Mouse (Mus musculus) spleen, adult 18-20 months (tissue): ENCODE results near the gene H2afv.
"Not testable (repeated sequence)": the region's sequence is repeated elsewhere in the genome, so short reads cannot be mapped to it uniquely, and the experiment has no call there.

Experiments
- DNase-seq, 2 experiments: peaks; one replicate each; pipeline ENCODE4 v3.0.0; 2022; ENCODE audit warnings: mixed read lengths in 2 of 2

Gene H2afv

DNA sequence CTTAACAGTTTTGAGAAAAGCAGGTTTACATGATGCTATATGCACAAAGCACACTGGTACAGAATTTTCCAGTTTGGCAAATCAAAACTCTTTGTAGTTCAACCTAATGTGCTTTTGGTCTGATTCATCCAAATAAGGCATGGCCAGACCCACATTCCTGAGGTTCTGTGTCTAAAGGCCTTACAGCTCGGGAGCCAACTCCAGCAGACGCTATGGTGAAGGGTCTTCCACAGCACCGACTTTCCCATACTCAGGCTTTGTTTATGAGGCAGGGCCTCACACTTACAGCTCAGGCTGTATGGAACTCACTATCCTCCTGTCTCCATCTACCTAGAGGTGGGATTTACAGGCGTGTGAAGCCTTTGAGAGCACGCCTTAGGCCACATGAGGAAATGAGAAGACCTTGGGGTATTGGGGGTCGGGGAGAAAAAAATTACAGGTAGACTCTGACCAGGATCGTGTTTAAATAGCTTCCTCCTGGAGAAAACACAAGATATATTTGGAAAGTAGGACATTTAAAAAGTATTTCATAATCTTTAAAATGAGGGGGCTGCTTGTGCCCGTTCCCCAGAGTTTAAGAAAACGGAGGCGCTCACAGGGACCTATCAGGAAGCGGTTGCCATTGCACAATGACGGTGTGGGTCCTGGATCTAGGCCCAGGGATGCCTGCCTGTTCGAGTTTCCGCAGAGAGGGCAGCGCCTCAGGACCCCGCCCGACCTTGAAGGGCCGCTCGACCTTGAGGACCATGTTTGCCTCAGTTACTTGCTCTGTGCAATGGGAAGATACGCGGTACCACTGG lies 29.3 kb downstream of the H2afv start, which contains the start of gene Ppia:
Gene Ppia, plus strand, starts transcription at position 693 of the 800 bp plus-strand sequence.
- no peak for DNase-seq

- no peak for DNase-seq
Measured at GRCm38 (mm10) chr11:6413264-6413663, 31.0 kb downstream of the H2afv start.

DNA sequence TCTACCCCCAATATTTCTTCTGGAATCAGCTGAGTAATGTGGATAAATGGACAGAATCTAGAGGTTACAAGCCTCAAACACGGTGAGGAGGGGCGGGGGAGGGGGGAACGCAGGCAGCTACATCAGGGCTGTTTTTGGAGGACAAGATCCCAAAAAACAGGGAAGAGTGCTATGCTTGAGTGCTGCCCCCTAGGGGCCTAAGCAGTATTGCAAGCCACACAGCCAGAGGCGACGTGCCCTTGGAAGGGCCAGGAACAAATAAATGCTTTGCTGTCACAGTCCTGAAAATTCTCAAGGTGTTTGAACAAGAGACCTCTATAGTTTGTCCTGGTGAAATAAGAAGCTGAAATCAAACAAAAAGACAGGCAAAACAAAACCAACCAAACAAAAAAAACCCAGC lies 32.6 kb downstream of the H2afv start:
- DNase-seq: peak; percentile 48 to 78

GRCm38 (mm10) chr11:6410755-6411154 lies 33.5 kb downstream of the H2afv start:
- DNase-seq: not testable (repeated sequence)

DNA sequence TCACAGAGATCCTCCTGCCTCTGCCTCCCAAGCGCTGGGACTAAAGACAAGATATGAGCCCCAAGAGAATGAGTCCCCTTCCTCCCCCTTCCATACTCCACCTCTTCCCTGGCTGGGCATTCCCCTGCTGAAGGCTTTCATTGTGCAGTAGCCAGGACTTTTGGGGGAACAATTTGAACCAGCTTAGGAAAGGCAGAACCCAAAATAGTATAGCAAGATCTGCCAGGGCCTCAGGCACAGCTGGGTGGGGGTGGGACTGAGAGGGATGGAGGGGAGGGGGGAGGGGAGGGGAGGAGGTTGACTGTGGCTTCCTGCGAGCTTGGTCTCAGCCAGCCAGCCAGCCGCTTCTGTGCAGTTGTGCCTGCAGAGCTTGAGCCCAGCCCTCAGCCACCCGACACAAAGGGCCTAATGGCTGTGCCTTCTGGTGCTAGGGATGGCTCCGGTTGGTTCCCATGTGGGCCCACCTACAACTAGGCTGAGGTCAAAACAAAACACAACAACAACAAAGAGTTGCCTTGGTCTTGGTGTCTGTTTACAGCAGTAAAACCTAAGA lies 34.1 kb downstream of the H2afv start:
- no peak for DNase-seq

DNA sequence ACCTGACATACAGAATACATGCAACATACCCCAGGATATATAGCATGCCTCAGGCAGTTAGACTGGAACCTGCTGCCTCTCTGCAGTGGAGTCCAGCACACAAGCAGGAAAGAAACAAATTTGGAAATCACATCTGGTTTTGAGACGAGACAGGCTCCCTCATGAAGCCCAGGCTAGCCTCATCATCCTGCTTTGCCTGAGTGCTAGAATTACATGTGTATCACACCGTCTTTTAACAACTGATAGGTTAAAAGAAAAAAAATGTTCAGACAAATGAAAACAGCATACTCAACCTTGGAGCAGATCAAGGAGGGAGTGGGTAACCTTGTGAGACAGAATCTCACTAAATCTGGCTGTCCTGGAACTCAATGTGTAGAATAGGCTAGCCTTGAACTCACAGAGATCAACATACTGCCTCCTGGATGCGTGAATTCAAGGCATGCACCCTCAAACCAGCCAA lies 37.1 kb downstream of the H2afv start:
- DNase-seq: no peak

- DNase-seq: no peak
Measured at GRCm38 (mm10) chr11:6406251-6407161, 37.7 kb downstream of the H2afv start.

DNA sequence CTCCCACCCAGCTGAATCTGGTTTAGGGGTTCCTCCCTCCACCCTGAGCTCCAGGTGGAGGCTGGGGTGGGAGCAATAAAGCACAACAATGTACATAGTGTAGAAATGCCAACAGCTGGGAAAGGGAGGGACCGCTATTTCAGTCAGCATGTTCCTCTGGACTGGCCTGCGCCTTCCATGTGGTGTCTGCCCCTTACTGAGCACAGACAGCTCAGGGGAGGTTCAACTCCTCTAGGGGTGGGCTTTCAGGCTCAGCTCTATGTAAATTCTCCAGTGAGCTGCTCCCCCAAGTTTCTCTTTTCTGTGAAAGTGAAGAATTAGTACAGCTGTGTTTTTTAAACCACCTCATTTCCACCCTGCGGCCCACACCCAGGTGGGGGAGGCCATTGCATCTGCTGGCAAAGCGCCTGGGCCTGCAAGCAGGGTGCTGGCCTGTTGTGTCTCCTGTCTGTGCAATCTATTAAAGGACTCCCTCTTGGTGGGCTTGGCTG lies 38.6 kb downstream of the H2afv start:
- DNase-seq: no peak

DNA sequence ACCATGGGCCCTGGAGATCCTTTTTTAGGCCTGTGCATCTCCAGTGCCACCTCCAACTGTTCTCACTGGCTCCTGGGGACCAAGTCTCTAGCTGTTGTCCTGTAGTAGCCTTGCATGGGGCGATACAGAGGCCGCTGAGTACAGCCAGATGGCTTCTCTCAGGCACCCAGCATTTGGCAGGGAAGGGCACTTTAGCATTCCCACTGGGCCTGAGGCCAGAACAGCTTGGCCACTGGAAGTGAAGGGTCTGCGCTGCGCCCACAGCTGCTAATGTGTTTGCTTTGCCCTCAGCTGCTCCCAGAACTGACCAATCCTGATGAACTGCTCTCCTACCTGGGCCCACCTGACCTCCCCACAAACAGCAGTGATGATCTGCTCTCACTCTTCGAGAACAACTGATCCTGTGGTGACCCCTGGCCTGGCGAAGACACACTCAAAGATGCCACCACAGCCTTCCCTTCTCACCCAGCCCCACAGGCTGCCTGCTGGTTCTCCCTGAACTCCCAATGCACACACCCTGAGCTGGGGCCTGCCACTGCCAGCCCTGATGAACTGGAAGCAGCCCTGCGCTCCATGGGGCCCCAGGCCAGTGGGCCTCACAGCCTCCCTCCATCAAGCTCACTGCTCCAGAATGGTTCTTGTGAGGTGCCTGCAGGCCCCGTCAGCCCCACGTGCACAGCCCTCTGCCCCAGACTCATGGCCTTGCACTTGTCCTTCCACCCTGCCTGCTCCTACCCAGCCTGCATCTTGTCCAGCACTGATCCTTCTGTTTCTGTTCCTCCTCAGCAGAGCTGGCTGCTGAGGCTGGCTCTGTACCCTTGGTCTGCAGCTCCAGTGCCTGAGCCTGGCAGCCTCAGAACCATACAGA lies 39.3 kb downstream of the H2afv start:
- no peak for DNase-seq

DNA sequence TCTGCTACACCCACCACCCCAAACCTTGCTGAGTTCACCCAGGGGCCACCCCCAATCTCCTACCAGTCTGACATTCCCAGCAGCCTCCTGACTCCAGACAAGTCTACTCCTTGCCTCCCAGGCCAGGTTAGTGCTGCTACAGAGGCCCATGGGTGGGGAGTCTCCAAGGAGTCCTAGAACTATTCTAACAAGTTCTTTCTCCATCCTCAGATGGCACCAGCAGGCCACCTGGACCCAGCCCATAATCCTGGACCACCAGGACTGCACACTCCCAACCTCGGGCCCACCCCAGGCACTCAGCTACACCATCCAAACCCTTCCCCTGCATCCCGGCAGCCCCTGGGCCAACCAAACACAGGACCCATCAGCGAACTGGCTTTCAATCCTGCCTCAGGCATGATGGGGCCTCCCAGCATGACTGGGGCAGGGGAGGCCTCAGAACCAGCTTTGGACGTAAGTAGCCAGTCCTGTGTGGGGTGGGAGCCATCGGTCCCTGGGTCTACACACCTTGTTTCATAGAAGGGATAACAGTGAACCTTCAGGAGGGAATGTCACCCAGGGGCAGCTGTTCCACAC lies 40.3 kb downstream of the H2afv start:
- no peak for DNase-seq

GRCm38 (mm10) chr11:6402515-6403510 lies 41.4 kb downstream of the H2afv start:
- DNase-seq: peak; percentile 63 to 83

DNA sequence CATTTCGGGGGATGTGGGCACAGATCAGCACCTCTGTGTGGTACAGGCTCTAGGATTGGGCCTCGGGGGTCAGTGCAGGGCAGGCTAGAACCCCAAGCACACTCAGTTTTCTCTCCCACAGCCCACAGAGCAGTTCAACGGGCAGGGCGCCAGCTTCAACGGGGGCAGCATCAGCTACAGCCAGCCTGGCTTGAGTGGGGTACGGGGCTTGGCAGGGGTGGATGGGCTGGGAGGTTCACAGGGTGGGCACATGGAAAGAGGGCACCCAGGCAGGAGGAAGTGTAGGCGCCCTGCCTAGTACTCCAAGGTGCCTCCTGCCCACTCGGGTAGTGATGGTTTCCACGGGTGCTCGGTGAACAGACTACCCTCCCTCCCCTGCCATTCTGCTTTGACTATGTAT lies 46.1 kb downstream of the H2afv start:
- DNase-seq: no peak

DNA sequence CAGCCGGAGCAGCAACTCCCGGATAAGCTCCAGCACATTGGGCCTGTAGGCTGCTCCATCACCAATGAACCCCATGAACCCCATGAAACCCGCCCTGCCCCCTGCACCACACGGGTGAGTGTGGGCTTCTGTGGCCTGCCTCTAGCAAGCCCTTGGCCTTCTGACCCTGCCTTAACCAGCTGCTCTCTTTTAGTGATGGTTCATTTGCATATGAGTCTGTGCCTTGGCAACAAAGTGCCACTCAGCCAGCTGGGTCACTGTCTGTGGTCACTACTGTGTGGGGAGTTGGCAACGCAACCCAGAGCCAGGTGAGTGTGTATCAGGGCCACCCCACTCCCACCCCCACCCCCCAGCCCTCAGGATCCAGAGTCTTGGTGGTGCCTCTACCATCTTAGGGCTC lies 48.7 kb downstream of the H2afv start:
- no peak for DNase-seq

GRCm38 (mm10) chr11:6393866-6394265 lies 50.4 kb downstream of the H2afv start:
- DNase-seq: no peak

DNA sequence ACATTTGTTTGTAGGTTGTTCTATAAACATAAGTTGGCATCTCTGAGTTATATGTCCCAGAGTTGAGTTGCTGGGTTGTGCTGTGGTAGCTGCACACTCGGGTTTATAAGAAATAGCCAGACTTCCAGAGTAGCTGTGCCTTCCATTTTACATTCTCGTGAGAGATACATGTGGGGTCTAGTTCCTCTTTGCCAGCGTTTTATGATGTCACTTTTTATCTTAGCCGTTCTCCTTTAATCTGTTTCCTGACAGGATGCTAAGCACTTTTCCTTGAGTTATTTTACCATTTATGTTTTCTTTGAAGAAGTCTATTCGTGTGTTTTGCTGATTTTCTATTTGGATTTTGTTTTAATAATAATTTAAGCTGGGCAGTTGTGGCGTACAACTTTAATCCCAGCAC lies 51.4 kb downstream of the H2afv start:
- no peak for DNase-seq

DNA sequence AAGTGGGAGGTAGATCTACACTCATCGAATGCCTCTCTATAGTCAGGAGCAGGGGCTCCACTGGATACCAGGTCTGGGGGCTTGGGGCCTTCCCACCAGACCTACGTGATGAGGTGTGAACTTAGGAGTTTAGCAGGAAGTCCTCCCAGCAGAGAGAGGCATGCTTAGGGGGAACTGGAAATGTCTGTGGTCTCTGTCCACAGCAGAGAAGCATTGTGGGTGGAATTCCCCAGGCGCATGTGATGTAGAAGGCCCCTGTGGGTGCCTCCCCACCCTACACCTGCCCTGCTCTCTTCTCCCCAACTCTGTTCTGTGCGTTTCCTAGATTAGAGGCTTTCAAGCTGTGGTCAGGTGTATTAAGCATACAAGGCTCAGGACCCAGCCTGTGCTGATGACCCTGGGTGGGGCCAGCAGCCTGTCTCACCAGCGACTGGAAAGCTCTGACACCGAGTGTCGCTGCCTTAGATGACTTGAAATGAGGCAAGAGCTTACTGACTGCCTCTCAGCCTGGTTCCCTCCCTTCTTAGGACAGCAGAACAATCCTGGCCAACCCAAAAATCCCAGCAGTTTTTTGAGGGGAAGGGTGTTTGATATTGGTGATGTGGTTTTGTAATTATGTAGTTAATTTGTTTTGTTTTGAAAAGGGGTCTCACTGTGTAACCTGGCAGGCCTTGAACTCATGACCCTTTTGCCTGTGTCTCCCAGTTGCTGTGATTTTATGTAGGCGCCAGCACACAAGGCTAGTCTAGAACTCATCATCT lies 52.5 kb downstream of the H2afv start:
- DNase-seq: peak; percentile 57 to 65

DNA sequence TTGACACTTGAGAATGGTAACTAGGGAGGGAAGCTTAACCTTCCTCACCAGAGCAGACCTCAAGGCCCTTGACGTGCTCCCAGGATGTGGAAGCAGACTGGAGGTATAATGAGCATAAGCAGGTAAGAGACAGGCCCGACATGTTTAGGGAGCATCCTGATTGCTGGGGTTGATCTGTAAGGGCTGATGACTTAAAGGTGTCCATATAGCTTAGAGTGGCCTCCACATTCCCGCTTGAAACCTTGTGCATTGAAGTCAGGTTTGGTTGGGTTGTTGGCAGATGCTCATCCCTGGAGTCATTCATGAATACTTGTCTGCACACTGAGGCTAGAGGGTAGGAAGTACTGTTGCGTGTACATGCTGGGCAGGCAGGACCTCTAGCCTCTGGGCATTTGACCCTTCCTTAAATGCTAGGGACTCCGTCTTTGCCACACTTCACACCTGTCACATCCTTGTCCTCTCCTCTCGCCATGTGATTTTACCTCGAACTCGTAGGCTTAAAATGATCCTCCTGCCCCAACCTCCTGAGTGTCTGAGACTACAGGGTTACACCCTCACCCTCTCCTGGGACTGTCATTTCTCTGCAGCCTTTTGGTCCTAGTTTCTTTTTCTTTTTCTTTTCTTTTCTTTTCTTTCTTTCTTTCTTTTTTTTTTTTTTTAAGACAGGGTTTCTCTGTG lies 53.7 kb downstream of the H2afv start:
- no peak for DNase-seq

DNA sequence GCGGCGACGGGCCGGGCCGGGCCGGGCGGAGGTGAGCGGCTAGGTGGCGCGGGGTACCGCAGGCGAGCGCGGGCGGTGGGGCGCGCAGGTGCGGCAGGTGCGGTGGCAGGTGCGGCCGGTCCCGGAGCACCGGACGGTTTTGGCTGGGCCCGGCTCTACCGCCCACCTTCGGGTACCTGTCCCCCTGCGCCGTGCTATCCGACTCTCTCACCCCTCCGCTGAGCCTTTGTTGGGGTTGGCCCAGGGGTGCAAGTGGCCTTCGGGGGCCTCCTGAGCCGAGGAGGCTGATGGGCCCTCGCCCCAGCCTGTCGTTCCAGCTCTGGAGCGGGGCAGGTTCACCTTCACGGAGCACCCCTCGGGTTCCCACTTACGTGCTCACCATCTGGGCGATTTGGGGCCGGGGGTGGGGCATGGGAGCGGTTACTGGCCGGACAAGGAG lies 54.7 kb downstream of the H2afv start:
- DNase-seq: no peak
